Mouse (Mus musculus): ENCODE results near the gene Fam189a2. TPM values are rescaled to one million over a fixed set of nuclear protein-coding genes. Genes with fewer than 3 reads are reported as not detected.

Gene Fam189a2
- polyA plus RNA-seq, 1 experiment from 2014 or later = 6.0 TPM

DNA sequence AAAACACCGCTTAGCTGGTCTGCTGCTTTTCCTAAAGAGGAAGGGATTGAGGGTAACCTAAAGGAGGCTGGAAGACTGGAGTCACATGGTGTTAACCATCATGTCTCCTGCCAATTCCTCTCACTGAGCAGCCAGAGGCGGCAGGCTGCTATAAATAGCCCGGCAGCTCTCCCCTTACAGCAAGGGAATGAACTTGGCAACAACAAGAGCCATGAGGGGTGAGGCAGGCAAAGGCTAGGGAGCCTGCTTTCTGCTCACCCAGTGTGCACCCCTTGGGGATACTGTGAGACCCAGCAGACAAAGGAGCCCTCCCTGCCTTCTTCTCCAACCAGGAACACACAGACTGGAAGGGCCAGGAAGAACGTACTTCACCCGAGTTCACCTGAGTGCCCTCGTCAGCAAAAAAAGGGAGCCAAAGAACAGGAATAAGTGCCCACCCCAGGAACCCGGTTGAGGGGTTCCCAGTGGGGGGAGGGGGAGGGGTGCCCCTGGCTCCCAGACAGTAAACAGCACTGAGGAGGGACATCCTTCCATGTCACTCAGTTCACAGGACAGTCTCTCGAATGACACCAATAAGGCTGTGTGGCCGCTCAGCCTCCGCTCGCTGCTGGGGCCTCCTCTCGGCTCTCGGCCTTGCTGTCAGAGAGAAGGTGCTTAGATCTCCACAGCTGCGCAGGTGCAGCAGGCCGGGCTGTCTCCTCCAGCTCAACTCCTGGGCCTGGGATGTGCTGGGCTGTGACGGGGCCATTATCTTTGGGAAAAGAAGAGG is 57.8 kb downstream of the Fam189a2 start:
- no peaks in the 10 kb centered on the region for H3K9me3 ChIP-seq (replicated peaks; ENCODE audit: control insufficient read depth, low read length)
- WGBS = 38% methylated on average over 16 of the region's 16 CpGs
- peaks cover 46% of the 10 kb centered on the region for H3K4me1 ChIP-seq (ENCODE audit: control insufficient read depth, insufficient read depth, low read length)
- H3K27me3 ChIP-seq (ENCODE audit: control insufficient read depth, insufficient read depth, low read length) = no peaks in the 10 kb centered on the region
- H3K36me3 ChIP-seq (ENCODE audit: control insufficient read depth, insufficient read depth) = peaks cover 18% of the 10 kb centered on the region
- peak overlapping the region; percentile 55 for H3K9ac ChIP-seq (ENCODE audit: low read length)
- no peak overlapping the region for H3K4me3 ChIP-seq (ENCODE audit: low read length)
- peak overlapping the region; percentile 98 for H3K27ac ChIP-seq (ENCODE audit: low read length)
- peak; percentile 89 for ATAC-seq (replicated peaks; ENCODE audit: extremely low read depth, insufficient read depth, low FRiP score)
- H3K4me2 ChIP-seq (ENCODE audit: low read depth, low read length) = peak overlapping the region; percentile 10; the same call in 1 of the 2 replicates

DNA sequence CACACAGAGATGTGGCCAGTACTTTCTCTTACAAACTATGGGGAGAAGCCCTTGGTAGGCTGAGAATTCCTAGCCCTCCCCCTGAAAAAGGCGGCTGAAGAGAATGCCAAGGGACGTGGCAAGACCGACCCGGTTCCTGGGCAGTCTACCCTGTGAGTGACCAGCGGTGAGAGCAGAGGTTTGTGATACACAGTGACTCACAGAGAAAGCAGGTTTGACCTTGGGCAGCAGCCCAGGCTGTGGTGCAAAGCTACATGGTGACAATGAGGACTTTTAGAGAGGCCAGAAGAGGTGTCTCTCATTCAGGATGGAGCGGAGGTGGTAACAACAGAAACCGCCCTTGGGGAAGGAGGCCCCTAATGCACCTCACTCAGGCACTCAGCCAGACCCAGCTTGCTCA is 59.4 kb downstream of the Fam189a2 start:
- Histone ChIP-seq H3K9me3 (replicated peaks; ENCODE audit: control insufficient read depth, low read length) (no peaks in the 10 kb centered on the region), H3K4me1 (ENCODE audit: control insufficient read depth, insufficient read depth, low read length) (peaks cover 61% of the 10 kb centered on the region), H3K4me2 (ENCODE audit: low read depth, low read length) (no peak overlapping the region), H3K27me3 (ENCODE audit: control insufficient read depth, insufficient read depth, low read length) (no peaks in the 10 kb centered on the region), H3K4me3 (ENCODE audit: low read length) (no peak overlapping the region), H3K27ac (ENCODE audit: low read length) (peak overlapping the region; percentile 98), H3K9ac (ENCODE audit: low read length) (0 out of 2 replicates have a peak overlapping the region, but pooled peaks have one; percentile 17), H3K36me3 (ENCODE audit: control insufficient read depth, insufficient read depth) (peaks cover 15% of the 10 kb centered on the region)
- ATAC-seq (replicated peaks; ENCODE audit: extremely low read depth, insufficient read depth, low FRiP score) = peak; percentile 47
- 65% methylated on average over 7 of the region's 7 CpGs for WGBS

DNA sequence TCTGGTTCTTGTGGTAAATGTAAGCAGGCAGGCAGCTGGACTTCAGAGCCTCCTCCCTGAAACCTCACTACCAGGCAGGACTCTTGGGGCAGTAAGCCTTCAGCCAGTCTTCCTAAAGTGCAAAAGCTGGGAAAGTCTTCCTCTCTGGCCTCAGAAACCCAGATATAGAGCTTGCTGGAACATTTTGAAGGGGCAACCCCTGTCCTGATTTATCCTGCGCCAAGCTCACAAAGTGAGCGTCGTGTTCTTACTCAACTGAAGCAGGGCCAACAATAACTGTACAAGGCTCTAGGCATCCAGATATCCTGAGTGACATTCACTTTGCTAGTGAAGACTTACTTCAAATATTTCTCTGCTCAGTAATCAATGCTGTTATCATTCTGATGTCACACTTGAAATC is 60.4 kb downstream of the Fam189a2 start:
- 41% methylated on average over 3 of the region's 3 CpGs for WGBS
- Histone ChIP-seq H3K4me3 (ENCODE audit: low read length) (no peak overlapping the region), H3K4me1 (ENCODE audit: control insufficient read depth, insufficient read depth, low read length) (peaks cover 61% of the 10 kb centered on the region), H3K4me2 (ENCODE audit: low read depth, low read length) (no peak overlapping the region), H3K9me3 (replicated peaks; ENCODE audit: control insufficient read depth, low read length) (no peaks in the 10 kb centered on the region), H3K36me3 (ENCODE audit: control insufficient read depth, insufficient read depth) (peaks cover 7% of the 10 kb centered on the region), H3K9ac (ENCODE audit: low read length) (no peak overlapping the region), H3K27ac (ENCODE audit: low read length) (peak overlapping the region; percentile 49), H3K27me3 (ENCODE audit: control insufficient read depth, insufficient read depth, low read length) (no peaks in the 10 kb centered on the region)
- no peak for ATAC-seq (replicated peaks; ENCODE audit: extremely low read depth, insufficient read depth, low FRiP score)

DNA sequence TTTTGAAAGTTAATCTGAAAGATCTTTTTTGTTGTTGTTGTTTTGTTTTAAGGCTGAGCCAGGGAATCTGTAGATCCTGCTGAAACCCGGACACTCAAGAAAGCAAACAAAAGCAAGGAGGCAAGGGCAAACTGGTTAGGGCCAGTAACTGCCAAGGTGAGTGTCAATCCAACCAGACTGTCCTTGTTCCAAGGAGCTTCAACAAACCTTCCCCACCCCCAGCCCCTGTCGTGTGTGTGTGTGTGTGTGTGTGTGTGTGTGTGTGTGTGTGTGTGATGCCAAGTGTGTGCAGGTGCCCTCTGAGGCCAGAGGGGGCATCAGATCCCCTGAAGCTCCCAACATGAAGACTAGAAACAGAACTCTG is 62.0 kb downstream of the Fam189a2 start:
- Histone ChIP-seq H3K36me3 (ENCODE audit: control insufficient read depth, insufficient read depth) (no peaks in the 10 kb centered on the region), H3K9me3 (replicated peaks; ENCODE audit: control insufficient read depth, low read length) (no peaks in the 10 kb centered on the region), H3K27me3 (ENCODE audit: control insufficient read depth, insufficient read depth, low read length) (no peaks in the 10 kb centered on the region), H3K4me2 (ENCODE audit: low read depth, low read length) (no peak overlapping the region), H3K4me1 (ENCODE audit: control insufficient read depth, insufficient read depth, low read length) (peaks cover 69% of the 10 kb centered on the region), H3K4me3 (ENCODE audit: low read length) (no peak overlapping the region), H3K9ac (ENCODE audit: low read length) (no peak overlapping the region), H3K27ac (ENCODE audit: low read length) (peak overlapping the region; percentile 80)
- WGBS = 69% methylated on average over 2 of the region's 2 CpGs
- no peak for ATAC-seq (replicated peaks; ENCODE audit: extremely low read depth, insufficient read depth, low FRiP score)

DNA sequence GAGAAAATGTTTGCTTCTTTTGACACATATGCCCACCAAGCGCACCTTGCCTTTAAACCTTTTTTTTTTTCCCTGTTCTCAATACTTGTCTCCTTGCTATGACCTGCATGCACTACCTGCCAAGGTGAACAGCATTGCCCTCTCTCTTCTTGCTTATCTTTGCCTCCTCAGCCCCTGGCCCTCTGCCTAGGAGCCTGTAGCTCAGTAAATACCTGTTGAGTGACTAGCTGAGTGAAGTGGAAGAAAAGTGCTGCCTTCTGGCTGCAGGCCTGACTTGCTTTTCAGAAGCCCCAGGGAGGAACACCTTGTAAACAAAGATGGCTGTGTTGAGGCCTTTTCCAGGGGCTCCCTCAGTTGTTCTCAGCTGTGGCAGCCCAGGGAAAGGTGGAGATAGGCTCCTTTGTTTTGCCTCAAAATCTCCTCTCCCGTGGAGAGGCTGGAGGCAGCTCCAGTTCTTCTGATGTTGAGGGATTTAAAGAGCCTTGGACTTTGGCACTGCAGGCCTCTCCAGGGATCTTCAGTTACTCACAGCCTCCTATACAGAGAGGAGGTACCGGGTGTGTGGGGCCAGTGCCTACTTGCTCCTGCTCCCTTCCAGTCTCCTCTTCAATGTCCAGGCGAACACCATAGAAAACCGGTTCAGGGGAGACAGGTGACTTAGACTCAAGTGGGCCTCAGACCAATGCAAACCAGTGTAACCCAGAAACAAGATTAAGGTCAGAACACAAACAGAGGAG is 62.5 kb downstream of the Fam189a2 start:
- Histone ChIP-seq H3K4me1 (ENCODE audit: control insufficient read depth, insufficient read depth, low read length) (peaks cover 64% of the 10 kb centered on the region), H3K4me2 (ENCODE audit: low read depth, low read length) (no peak overlapping the region), H3K36me3 (ENCODE audit: control insufficient read depth, insufficient read depth) (no peaks in the 10 kb centered on the region), H3K27ac (ENCODE audit: low read length) (peak overlapping the region; percentile 80), H3K9ac (ENCODE audit: low read length) (0 out of 2 replicates have a peak overlapping the region, but pooled peaks have one; percentile 10), H3K4me3 (ENCODE audit: low read length) (no peak overlapping the region), H3K9me3 (replicated peaks; ENCODE audit: control insufficient read depth, low read length) (no peaks in the 10 kb centered on the region), H3K27me3 (ENCODE audit: control insufficient read depth, insufficient read depth, low read length) (no peaks in the 10 kb centered on the region)
- no peak for ATAC-seq (replicated peaks; ENCODE audit: extremely low read depth, insufficient read depth, low FRiP score)
- WGBS = 61% methylated on average over 5 of the region's 5 CpGs

DNA sequence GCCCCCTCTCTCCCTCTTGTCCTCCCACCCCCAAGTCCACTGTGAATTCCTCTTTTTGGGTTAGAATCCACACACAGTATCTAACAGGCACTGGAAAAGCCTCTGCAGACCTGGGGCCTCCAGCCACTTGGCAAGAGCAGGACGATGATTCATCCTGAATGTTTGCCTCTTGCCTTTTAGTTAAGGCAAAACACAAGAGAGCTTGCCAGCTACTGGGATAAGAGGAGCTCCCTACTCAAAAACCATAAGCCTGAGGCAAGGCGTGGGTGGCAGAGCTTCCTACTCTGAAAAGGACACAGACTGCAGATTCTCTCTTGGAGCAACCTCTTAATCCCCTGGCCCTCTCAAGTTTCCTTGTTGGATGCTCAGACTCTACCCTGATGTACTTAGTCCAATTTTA is 63.7 kb downstream of the Fam189a2 start:
- Histone ChIP-seq H3K9ac (ENCODE audit: low read length) (peak overlapping the region; percentile 9; the same call in 1 of the 2 replicates), H3K4me1 (ENCODE audit: control insufficient read depth, insufficient read depth, low read length) (peaks cover 53% of the 10 kb centered on the region), H3K4me3 (ENCODE audit: low read length) (no peak overlapping the region), H3K9me3 (replicated peaks; ENCODE audit: control insufficient read depth, low read length) (no peaks in the 10 kb centered on the region), H3K27ac (ENCODE audit: low read length) (peak overlapping the region; percentile 78), H3K4me2 (ENCODE audit: low read depth, low read length) (no peak overlapping the region), H3K27me3 (ENCODE audit: control insufficient read depth, insufficient read depth, low read length) (no peaks in the 10 kb centered on the region), H3K36me3 (ENCODE audit: control insufficient read depth, insufficient read depth) (no peaks in the 10 kb centered on the region)
- ATAC-seq (replicated peaks; ENCODE audit: extremely low read depth, insufficient read depth, low FRiP score) = peak; percentile 50; the same call in 1 of the 2 replicates
- WGBS = 9% methylated on average over 2 of the region's 2 CpGs

DNA sequence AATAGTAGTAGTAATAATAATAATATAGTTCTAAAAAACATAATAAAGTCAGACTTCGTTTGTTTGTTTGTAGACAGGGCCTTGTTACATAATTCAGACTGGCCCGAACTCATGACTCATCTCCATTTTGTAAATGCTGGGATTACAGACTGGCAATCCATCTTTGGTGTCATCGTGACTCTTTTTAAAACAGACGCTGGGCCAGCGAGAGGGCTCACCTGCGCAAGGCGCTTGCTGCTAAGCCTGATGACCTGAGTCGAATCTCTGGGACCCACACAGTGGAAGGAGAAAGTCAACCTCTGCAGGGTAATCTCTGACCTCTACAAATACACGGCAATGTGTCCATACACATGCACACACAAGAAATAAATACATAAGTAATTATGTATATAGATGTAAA is 64.4 kb downstream of the Fam189a2 start:
- no peaks in the 10 kb centered on the region for H3K9me3 ChIP-seq (replicated peaks; ENCODE audit: control insufficient read depth, low read length)
- 87% methylated on average over 9 of the region's 9 CpGs for WGBS
- ATAC-seq (replicated peaks; ENCODE audit: extremely low read depth, insufficient read depth, low FRiP score) = no peak
- H3K36me3 ChIP-seq (ENCODE audit: control insufficient read depth, insufficient read depth) = no peaks in the 10 kb centered on the region
- H3K9ac ChIP-seq (ENCODE audit: low read length) = no peak overlapping the region
- H3K27me3 ChIP-seq (ENCODE audit: control insufficient read depth, insufficient read depth, low read length) = no peaks in the 10 kb centered on the region
- peak overlapping the region; percentile 78 for H3K27ac ChIP-seq (ENCODE audit: low read length)
- no peak overlapping the region for H3K4me2 ChIP-seq (ENCODE audit: low read depth, low read length)
- H3K4me3 ChIP-seq (ENCODE audit: low read length) = no peak overlapping the region
- peaks cover 51% of the 10 kb centered on the region for H3K4me1 ChIP-seq (ENCODE audit: control insufficient read depth, insufficient read depth, low read length)

DNA sequence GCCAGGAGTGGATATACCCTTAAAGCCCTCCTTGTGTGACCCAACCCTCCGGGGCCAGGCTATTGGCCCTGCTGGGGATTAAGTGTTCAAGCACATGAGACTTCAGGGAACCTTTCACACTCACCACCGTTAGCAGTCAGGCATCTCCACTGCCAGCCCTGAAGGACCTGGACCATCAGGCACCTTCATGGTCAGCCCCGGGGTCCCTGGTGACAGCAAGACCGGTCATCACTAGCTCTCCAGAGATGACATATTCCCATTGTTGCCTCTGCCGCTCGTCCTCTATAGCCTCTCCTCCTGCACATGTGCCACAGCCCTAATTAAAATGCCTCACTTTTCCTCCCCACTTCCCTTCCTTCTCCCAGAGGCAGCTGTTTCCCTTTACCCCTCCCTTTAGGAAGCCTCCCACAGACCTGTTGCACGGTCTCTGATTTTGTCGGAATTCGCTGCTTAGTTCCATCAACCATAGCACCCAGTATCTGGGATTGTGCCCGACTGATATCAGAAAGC is 66.4 kb downstream of the Fam189a2 start:
- no peak overlapping the region for H3K4me3 ChIP-seq (ENCODE audit: low read length)
- H3K4me1 ChIP-seq (ENCODE audit: control insufficient read depth, insufficient read depth, low read length) = peaks cover 52% of the 10 kb centered on the region
- no peak for ATAC-seq (replicated peaks; ENCODE audit: extremely low read depth, insufficient read depth, low FRiP score)
- no peak overlapping the region for H3K4me2 ChIP-seq (ENCODE audit: low read depth, low read length)
- peak overlapping the region; percentile 30; the same call in 1 of the 2 replicates for H3K9ac ChIP-seq (ENCODE audit: low read length)
- no peaks in the 10 kb centered on the region for H3K9me3 ChIP-seq (replicated peaks; ENCODE audit: control insufficient read depth, low read length)
- H3K27me3 ChIP-seq (ENCODE audit: control insufficient read depth, insufficient read depth, low read length) = no peaks in the 10 kb centered on the region
- H3K36me3 ChIP-seq (ENCODE audit: control insufficient read depth, insufficient read depth) = no peaks in the 10 kb centered on the region
- WGBS = 48% methylated on average over 10 of the region's 10 CpGs
- H3K27ac ChIP-seq (ENCODE audit: low read length) = peak overlapping the region; percentile 44

DNA sequence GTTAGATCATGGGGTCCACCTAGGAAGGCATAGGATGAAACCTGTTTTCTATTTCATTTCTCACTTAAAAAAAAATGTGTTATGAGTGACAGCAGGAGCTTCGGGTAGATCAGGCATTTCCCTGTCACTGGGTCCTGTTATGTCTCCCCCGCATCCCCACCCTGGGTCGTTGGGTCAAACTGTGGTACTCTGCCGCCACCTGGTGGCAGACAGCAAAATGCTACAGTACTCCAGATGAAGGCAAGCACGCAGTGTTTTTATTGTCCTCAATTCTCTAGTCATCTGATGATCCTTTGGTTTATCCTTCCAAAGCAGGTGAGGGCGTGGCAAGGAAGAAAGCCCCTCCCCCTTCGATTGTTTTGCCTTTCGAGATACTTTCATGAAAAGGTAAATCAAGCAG is 69.3 kb downstream of the Fam189a2 start:
- Histone ChIP-seq H3K4me1 (ENCODE audit: control insufficient read depth, insufficient read depth, low read length) (peaks cover 36% of the 10 kb centered on the region), H3K4me3 (ENCODE audit: low read length) (no peak overlapping the region), H3K27me3 (ENCODE audit: control insufficient read depth, insufficient read depth, low read length) (no peaks in the 10 kb centered on the region), H3K9me3 (replicated peaks; ENCODE audit: control insufficient read depth, low read length) (no peaks in the 10 kb centered on the region), H3K9ac (ENCODE audit: low read length) (no peak overlapping the region), H3K4me2 (ENCODE audit: low read depth, low read length) (no peak overlapping the region), H3K36me3 (ENCODE audit: control insufficient read depth, insufficient read depth) (no peaks in the 10 kb centered on the region), H3K27ac (ENCODE audit: low read length) (no peak overlapping the region)
- ATAC-seq (replicated peaks; ENCODE audit: extremely low read depth, insufficient read depth, low FRiP score) = 0 out of 2 replicates have a peak, but pooled peaks have one; percentile 25
- WGBS = under 1% methylated on average over 8 of the region's 8 CpGs

All from heart, embryonic 16.5 days (tissue).